9 mouse cellular contexts compared by ENCODE assay signal in the genomic region with DNA sequence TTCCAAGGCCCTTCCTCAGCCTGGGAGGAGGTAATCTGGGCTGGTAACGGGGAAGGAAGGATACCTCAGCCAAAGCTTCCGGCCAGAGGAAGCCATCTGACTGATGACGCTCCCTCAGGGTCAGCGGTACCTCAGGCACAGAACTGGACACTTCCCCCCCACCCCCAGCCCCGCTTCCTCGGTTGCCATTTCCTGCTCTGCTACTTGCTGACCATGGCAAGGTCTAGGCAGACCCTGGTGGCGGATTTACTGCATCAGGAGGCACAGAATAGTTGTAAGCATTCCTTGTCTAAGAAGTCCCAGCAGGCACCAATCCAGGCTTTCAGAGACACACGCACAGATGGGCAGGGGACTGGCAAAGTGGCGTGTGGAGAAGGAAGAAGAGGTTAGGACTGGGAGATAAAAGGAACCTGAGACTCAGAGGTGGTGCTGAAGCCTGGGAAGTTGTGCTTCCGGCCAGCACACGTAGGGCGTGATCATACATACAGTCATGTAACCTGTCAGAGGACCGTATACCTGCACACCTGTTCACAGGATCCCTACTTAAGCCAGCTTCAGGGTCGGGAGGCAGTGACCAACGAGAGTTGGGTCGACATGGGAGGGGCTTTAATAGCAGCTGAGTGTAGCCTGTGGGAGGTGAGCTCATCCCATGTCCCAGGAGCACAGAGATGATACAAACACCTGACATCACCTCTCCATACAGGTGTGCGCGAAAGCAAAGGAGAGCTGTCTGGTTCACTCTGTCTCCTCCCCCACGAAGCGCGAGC. TPM values are rescaled to one million over a fixed set of nuclear protein-coding genes. Genes with fewer than 3 reads are reported as not detected.
DNase-seq lines count a peak whose midpoint lies in the region; ATAC-seq lines count a peak whose summit lies in the region.
"Had no signal": no experiment of that assay in that cellular context is flagged by ENCODE, and none has a peak within 500 bp of the region (broad histone marks: within the 10 kb centered on the region; RNA-seq: fewer than 3 reads in every experiment).

No protein-coding gene starts in this region.

- 65% methylated on average over 21 of the region's 21 CpGs for WGBS in embryonic facial prominence, embryonic 14.5 days
- WGBS in intestine, embryonic 16.5 days: 69% methylated on average over 21 of the region's 21 CpGs
- WGBS in macrophage (ENCODE audit: missing documents): 83% methylated on average over 21 of the region's 21 CpGs

- peak overlapping the region; percentile 100; the same call in 1 of the 2 replicates for H3K27ac ChIP-seq in embryonic facial prominence, embryonic 14.5 days (replicated peaks; ENCODE audit: low read depth, low read length)
- peak overlapping the region; percentile 42; the same call in 1 of the 2 replicates for H3K27ac ChIP-seq in intestine, embryonic 16.5 days (ENCODE audit: low read length)
- H3K27ac ChIP-seq in macrophage: 0 out of 2 replicates have a peak overlapping the region, but pooled peaks have one; percentile 21

- peaks cover 22% of the 10 kb centered on the region for H3K4me1 ChIP-seq in embryonic facial prominence, embryonic 14.5 days (ENCODE audit: control insufficient read depth, insufficient read depth, low read length)
- H3K4me1 ChIP-seq in intestine, embryonic 16.5 days (ENCODE audit: control insufficient read depth, insufficient read depth, low read length): peaks cover 34% of the 10 kb centered on the region

- peak overlapping the region; percentile 96 for H3K4me3 ChIP-seq in embryonic facial prominence, embryonic 14.5 days (ENCODE audit: low read depth, low read length)
- peak overlapping the region; percentile 89 for H3K4me3 ChIP-seq in intestine, embryonic 16.5 days (ENCODE audit: low read length)
- H3K4me3 ChIP-seq in macrophage (ENCODE audit: inconsistent target): no peak overlapping the region

- peaks cover 51% of the 10 kb centered on the region for H3K36me3 ChIP-seq in embryonic facial prominence, embryonic 14.5 days (ENCODE audit: control insufficient read depth, insufficient read depth, low read length)
- H3K36me3 ChIP-seq in intestine, embryonic 16.5 days (ENCODE audit: control insufficient read depth, insufficient read depth, low read length): peaks cover 26% of the 10 kb centered on the region
- peaks cover 22% of the 10 kb centered on the region; the same call in 1 of the 2 replicates for H3K36me3 ChIP-seq in macrophage (ENCODE audit: inconsistent target)

- peak overlapping the region; percentile 90 for H3K4me2 ChIP-seq in embryonic facial prominence, embryonic 14.5 days (ENCODE audit: low read depth, low read length)
- peak overlapping the region; percentile 86; the same call in 1 of the 2 replicates for H3K4me2 ChIP-seq in intestine, embryonic 16.5 days (ENCODE audit: low read depth, low read length)

- H3K9me3 ChIP-seq in embryonic facial prominence, embryonic 14.5 days (ENCODE audit: control insufficient read depth, low read length): no peaks in the 10 kb centered on the region
- H3K9me3 ChIP-seq in intestine, embryonic 16.5 days (ENCODE audit: control insufficient read depth, low read length): no peaks in the 10 kb centered on the region

- H3K27me3 ChIP-seq in embryonic facial prominence, embryonic 14.5 days (replicated peaks; ENCODE audit: control insufficient read depth, insufficient read depth, low read length): no peaks in the 10 kb centered on the region
- H3K27me3 ChIP-seq in intestine, embryonic 16.5 days (replicated peaks; ENCODE audit: control insufficient read depth, insufficient read depth, low read length): no peaks in the 10 kb centered on the region

- DNase-seq in adrenal gland, postnatal 14 days: peak; percentile 60
- no peak for DNase-seq in adrenal gland, postnatal 4 days (ENCODE audit: low spot score in 2 of 2)
- DNase-seq in embryonic facial prominence, embryonic 14.5 days (ENCODE audit: low spot score): no peak
- DNase-seq in left cerebral cortex, postnatal 10 days (ENCODE audit: extremely low spot score in 1 of 2, low spot score in 2 of 2): no peak
- no peak for DNase-seq in spleen, postnatal 14 days (ENCODE audit: low spot score in 2 of 2)
- DNase-seq in gastrocnemius, postnatal 36 days: no peak

- no peak for ATAC-seq in embryonic facial prominence, embryonic 14.5 days (ENCODE audit: low read depth)
- ATAC-seq in intestine, embryonic 16.5 days: no peak

- intact Hi-C loops in left cerebral cortex, postnatal 10 days (cut with DNase I): loop anchor here (5.0 kb wide), 2 partner anchors 62 to 82 kb away; no protein-coding TSS in a partner anchor
- intact Hi-C loops in gastrocnemius, postnatal 36 days (cut with DNase I): no loop called here

- H3K79me2 ChIP-seq in macrophage (ENCODE audit: inconsistent target): no peaks in the 10 kb centered on the region

- H3K9ac ChIP-seq in embryonic facial prominence, embryonic 14.5 days (ENCODE audit: low read depth, low read length): peak overlapping the region; percentile 97
- H3K9ac ChIP-seq in intestine, embryonic 16.5 days (ENCODE audit: low read depth, low read length): peak overlapping the region; percentile 94; the same call in 1 of the 2 replicates

RNA-seq across cellular contexts. Expression of a gene that starts 3.3 kb away (rescaled TPM):
- total RNA-seq in adrenal gland, postnatal 14 days (2021): 20.7 and 27.9 TPM in 2 replicates
- total RNA-seq in adrenal gland, postnatal 4 days (2021): 10 to 100 TPM; 44.0 to 57.6 TPM
- polyA plus RNA-seq in embryonic facial prominence, embryonic 14.5 days (2014; fragmentation: Nextera tagmentation; extraction: Ambion mirVana): 2.3 and 3.8 TPM in 2 replicates
- 7.4 and 7.9 TPM in 2 replicates for polyA plus RNA-seq in intestine, embryonic 16.5 days (2015; fragmentation: Nextera tagmentation; extraction: Ambion mirVana)
- total RNA-seq in macrophage (2018; cell fraction: chromatin; rRNA removed): 100 to 1,000 TPM in 2 of 26 experiments, 10 to 100 TPM in 24; 10.2 to 415 (median 29.1) TPM
- total RNA-seq in macrophage (2018; cell fraction: cytosol; rRNA removed): 10 to 100 TPM in 6 of 26 experiments, 1 to 10 TPM in 20; 2.2 to 85.8 (median 5.8) TPM
- total RNA-seq in macrophage (2018; cell fraction: nucleus; rRNA removed): 100 to 1,000 TPM in 2 of 26 experiments, 10 to 100 TPM in 22, 1 to 10 TPM in 2; 6.1 to 367 (median 16.3) TPM
- polyA plus RNA-seq in macrophage (2018): 1.1 to 9.2 TPM (median 3.1 TPM) in 3 replicates
- 10 to 100 TPM; 20.9 to 27.4 TPM for total RNA-seq in left cerebral cortex, postnatal 10 days (2021)
- total RNA-seq in gastrocnemius, postnatal 36 days (2021): 1 to 10 TPM; 6.3 to 7.4 TPM

RNA-seq across cellular contexts. Expression of a gene that starts 7.6 kb away (rescaled TPM):
- 11.7 and 15.3 TPM in 2 replicates for total RNA-seq in adrenal gland, postnatal 14 days (2021)
- 10 to 100 TPM; 19.8 to 23.1 TPM for total RNA-seq in adrenal gland, postnatal 4 days (2021)
- polyA plus RNA-seq in embryonic facial prominence, embryonic 14.5 days (2014; fragmentation: Nextera tagmentation; extraction: Ambion mirVana): 19.5 and 20.0 TPM in 2 replicates
- polyA plus RNA-seq in intestine, embryonic 16.5 days (2015; fragmentation: Nextera tagmentation; extraction: Ambion mirVana): 23.6 and 26.8 TPM in 2 replicates
- total RNA-seq in macrophage (2018; cell fraction: chromatin; rRNA removed): 10 to 100 TPM in 17 of 26 experiments, 1 to 10 TPM in 9; 4.8 to 33.0 (median 16.0) TPM
- total RNA-seq in macrophage (2018; cell fraction: cytosol; rRNA removed): 1 to 10 TPM; 2.1 to 5.6 (median 2.9) TPM
- 10 to 100 TPM in 18 of 26 experiments, 1 to 10 TPM in 8; 3.6 to 25.4 (median 13.5) TPM for total RNA-seq in macrophage (2018; cell fraction: nucleus; rRNA removed)
- 1.6 to 6.1 TPM (median 5.0 TPM) in 3 replicates for polyA plus RNA-seq in macrophage (2018)
- total RNA-seq in left cerebral cortex, postnatal 10 days (2021): 10 to 100 TPM; 13.4 to 18.1 TPM
- 1 to 10 TPM; 7.8 to 8.5 TPM for total RNA-seq in gastrocnemius, postnatal 36 days (2021)

RNA-seq across cellular contexts. Expression of a gene that starts 15.6 kb away (rescaled TPM):
- 2.1 TPM in 1 of 2 replicates, not detected in the other for total RNA-seq in adrenal gland, postnatal 14 days (2021)
- not detected for total RNA-seq in adrenal gland, postnatal 4 days (2021)
- polyA plus RNA-seq in embryonic facial prominence, embryonic 14.5 days (2014; fragmentation: Nextera tagmentation; extraction: Ambion mirVana): not detected in 2 replicates
- polyA plus RNA-seq in intestine, embryonic 16.5 days (2015; fragmentation: Nextera tagmentation; extraction: Ambion mirVana): 0.37 TPM in 1 of 2 replicates, not detected in the other
- total RNA-seq in macrophage (2018; cell fraction: chromatin; rRNA removed): 1 to 10 TPM in 5 of 26 experiments, under 1 TPM in 4, not detected in 17; 0.51 to 3.4 (median 1.0) TPM
- total RNA-seq in macrophage (2018; cell fraction: cytosol; rRNA removed): under 1 TPM in 9 of 26 experiments, not detected in 17; 0.05 to 0.34 (median 0.19) TPM
- 1 to 10 TPM in 3 of 26 experiments, under 1 TPM in 1, not detected in 22; 0.59 to 1.6 (median 1.3) TPM for total RNA-seq in macrophage (2018; cell fraction: nucleus; rRNA removed)
- 0.11 TPM in 1 of 3 replicates, not detected in the others for polyA plus RNA-seq in macrophage (2018)
- under 1 TPM in 1 of 2 experiments, not detected in 1; 0.49 TPM for total RNA-seq in left cerebral cortex, postnatal 10 days (2021)
- total RNA-seq in gastrocnemius, postnatal 36 days (2021): 1,000 to 10,000 TPM; 1,257 to 1,260 TPM
- total RNA-seq: common myeloid progenitor, adult 5-6 weeks had no signal

RNA-seq across cellular contexts. Expression of a gene that starts 18.1 kb away (rescaled TPM):
- 8.9 and 9.7 TPM in 2 replicates for total RNA-seq in adrenal gland, postnatal 14 days (2021)
- 10 to 100 TPM; 20.7 to 22.9 TPM for total RNA-seq in adrenal gland, postnatal 4 days (2021)
- polyA plus RNA-seq in embryonic facial prominence, embryonic 14.5 days (2014; fragmentation: Nextera tagmentation; extraction: Ambion mirVana): 12.3 and 13.2 TPM in 2 replicates
- polyA plus RNA-seq in intestine, embryonic 16.5 days (2015; fragmentation: Nextera tagmentation; extraction: Ambion mirVana): 12.7 and 14.6 TPM in 2 replicates
- total RNA-seq in macrophage (2018; cell fraction: chromatin; rRNA removed): 10 to 100 TPM; 11.4 to 52.4 (median 31.3) TPM
- total RNA-seq in macrophage (2018; cell fraction: cytosol; rRNA removed): 1 to 10 TPM in 6 of 26 experiments, under 1 TPM in 17, not detected in 3; 0.10 to 1.9 (median 0.41) TPM
- total RNA-seq in macrophage (2018; cell fraction: nucleus; rRNA removed): 10 to 100 TPM in 15 of 26 experiments, 1 to 10 TPM in 11; 1.0 to 32.8 (median 12.9) TPM
- 1.3 to 4.4 TPM (median 1.6 TPM) in 3 replicates for polyA plus RNA-seq in macrophage (2018)
- 1 to 10 TPM; 5.3 to 5.8 TPM for total RNA-seq in left cerebral cortex, postnatal 10 days (2021)
- 1,000 to 10,000 TPM; 2,677 to 2,859 TPM for total RNA-seq in gastrocnemius, postnatal 36 days (2021)

RNA-seq across cellular contexts. Expression of a gene that starts 43.1 kb away (rescaled TPM):
- 26.3 and 27.5 TPM in 2 replicates for total RNA-seq in adrenal gland, postnatal 14 days (2021)
- 10 to 100 TPM; 44.1 to 45.1 TPM for total RNA-seq in adrenal gland, postnatal 4 days (2021)
- 4.8 and 5.1 TPM in 2 replicates for polyA plus RNA-seq in embryonic facial prominence, embryonic 14.5 days (2014; fragmentation: Nextera tagmentation; extraction: Ambion mirVana)
- polyA plus RNA-seq in intestine, embryonic 16.5 days (2015; fragmentation: Nextera tagmentation; extraction: Ambion mirVana): 2.1 and 2.3 TPM in 2 replicates
- total RNA-seq in macrophage (2018; cell fraction: chromatin; rRNA removed): 10 to 100 TPM in 16 of 26 experiments, 1 to 10 TPM in 10; 2.7 to 42.7 (median 14.5) TPM
- 10 to 100 TPM in 11 of 26 experiments, 1 to 10 TPM in 15; 4.3 to 23.0 (median 9.2) TPM for total RNA-seq in macrophage (2018; cell fraction: cytosol; rRNA removed)
- total RNA-seq in macrophage (2018; cell fraction: nucleus; rRNA removed): 10 to 100 TPM in 23 of 26 experiments, 1 to 10 TPM in 3; 8.2 to 41.7 (median 17.7) TPM
- polyA plus RNA-seq in macrophage (2018): 6.7 to 14.7 TPM (median 6.8 TPM) in 3 replicates
- total RNA-seq in left cerebral cortex, postnatal 10 days (2021): 10 to 100 TPM; 30.3 to 34.1 TPM
- total RNA-seq in gastrocnemius, postnatal 36 days (2021): 10 to 100 TPM; 10.8 to 12.2 TPM

Comparison
In these comparisons a context has a peak if more than half of its experiments do, and no peak if none do; other contexts are left out.
1. H3K27ac ChIP-seq: peak in every context shown above with its lines; median percentile 100 in embryonic facial prominence, embryonic 14.5 days; 42 in intestine, embryonic 16.5 days; 21 in macrophage.
2. RNA of a gene that starts 15.6 kb away (total RNA-seq): 1,257 to 1,260 TPM in gastrocnemius, postnatal 36 days; 2.1 TPM in adrenal gland, postnatal 14 days, 0.49 TPM in left cerebral cortex, postnatal 10 days and not detected in adrenal gland, postnatal 4 days; every median in the first group is over 100 times any median in the second.